Mouse (Mus musculus): ENCODE data around the gene Nmur2.

Gene Nmur2

DNA sequence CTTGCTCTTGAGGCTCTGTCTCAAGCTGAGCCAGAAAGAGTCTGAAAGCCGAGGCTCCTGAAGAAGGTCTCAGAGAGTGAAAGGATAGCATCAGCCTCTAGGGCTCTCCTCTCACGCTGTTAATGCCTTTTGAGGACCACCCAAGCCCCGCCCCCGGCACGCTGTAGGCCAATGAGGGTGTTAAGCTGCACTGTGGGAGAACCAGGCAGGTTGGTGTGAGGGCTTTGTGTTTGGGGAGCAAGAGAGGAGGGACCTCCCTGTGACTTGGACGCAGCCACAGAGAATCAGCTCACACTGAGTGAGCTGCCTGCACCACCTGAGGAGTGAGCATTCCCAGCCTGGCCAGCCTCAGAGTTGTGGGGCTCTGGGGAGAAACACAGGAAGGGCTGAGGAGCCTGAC, at the start of gene Nmur2:
Nmur2 (minus strand) TSS at position 94 of the 400 bp plus-strand sequence.
- CTCF ChIA-PET, result no interaction called here

GRCm38 (mm10) chr11:56089127-56089689, 48.4 kb upstream of the Nmur2 start:
- CTCF ChIA-PET, result no interaction called here

DNA sequence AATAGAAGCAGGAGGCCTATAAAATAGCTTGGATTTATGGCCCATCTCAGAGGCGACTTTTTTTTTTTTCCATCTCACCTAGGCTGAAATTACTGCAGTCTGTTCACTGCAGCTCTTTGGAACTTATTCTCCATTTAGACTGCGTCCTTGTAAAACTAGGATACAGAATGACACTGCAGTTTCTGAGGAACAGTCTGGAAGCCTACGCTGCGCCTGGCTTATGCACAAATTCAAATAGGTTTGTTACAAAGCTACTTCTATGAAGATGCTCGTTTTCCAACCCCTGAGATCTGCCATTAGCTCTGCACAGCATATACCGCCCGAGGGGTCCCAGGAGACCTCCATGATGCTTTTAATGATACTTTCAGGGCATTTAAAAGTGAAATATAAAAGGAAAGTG, 31.3 kb upstream of the Nmur2 start:
- CTCF ChIA-PET, result no interaction called here

DNA sequence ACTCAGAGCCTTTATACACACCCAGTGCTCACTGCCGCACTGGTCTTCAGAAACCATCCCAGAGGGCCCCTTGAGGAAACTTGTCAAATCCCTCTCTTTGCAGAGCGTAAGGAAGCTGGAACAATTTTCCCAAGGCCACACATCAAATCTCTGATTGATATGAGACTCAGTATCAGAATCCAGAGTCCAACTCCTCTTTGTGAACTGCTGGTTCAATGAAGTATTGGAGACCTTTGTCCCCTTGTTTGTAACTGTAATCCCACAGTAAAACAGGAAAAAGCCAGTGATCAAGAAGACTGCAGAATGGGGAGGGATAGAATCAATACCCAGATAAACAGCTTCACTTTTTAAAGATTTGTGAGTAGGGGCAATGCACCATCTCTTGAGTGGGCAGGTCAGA, 28.8 kb upstream of the Nmur2 start:
- CTCF ChIA-PET, result no interaction called here

DNA sequence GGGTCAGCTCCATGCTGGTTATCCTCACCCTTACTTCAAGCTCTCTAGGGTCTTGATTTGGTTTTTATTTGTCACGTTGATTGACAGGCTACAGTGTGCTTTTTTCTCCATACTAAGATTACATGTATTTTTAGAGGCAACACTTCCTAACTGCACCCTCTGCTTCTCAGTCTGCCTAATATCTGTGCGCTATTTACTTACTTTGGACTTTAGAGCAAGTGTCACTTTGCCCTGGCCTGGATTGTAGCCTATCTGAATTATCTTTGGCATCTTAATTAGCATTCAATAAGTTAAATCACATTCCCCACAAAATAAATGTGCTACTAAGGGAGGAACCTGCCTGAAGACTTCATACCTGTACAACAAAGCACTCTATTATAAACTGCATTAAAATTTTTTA, 24.3 kb upstream of the Nmur2 start:
- CTCF ChIA-PET, result no interaction called here

- CTCF ChIA-PET, result no interaction called here
Observed at GRCm38 (mm10) chr11:56064575-56064974, 23.8 kb upstream of the Nmur2 start.

GRCm38 (mm10) chr11:56059236-56059635, 18.4 kb upstream of the Nmur2 start:
- CTCF ChIA-PET, result no interaction called here

DNA sequence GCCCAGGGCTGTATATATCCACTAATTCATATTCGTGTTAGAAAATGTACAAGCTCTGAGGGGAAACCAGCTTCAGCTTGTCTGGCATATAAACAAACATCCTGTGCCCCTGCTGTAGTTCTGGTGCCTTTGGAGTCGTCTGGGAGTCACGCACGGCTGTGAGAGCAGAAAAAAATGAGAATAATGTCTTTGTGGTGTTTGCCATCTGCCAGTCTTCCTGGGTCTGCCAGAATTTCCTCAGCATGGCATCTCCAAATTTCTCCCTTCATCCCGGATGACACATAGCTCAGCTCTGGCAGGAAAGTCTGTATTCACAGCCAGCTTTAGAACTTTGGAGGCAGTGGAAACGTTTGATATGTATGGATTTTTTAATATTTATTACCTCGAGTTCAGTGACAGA, 13.6 kb upstream of the Nmur2 start:
- CTCF ChIA-PET, result no interaction called here

- CTCF ChIA-PET, result no interaction called here
Observed at GRCm38 (mm10) chr11:56026854-56027253, 14.0 kb downstream of the Nmur2 start.

DNA sequence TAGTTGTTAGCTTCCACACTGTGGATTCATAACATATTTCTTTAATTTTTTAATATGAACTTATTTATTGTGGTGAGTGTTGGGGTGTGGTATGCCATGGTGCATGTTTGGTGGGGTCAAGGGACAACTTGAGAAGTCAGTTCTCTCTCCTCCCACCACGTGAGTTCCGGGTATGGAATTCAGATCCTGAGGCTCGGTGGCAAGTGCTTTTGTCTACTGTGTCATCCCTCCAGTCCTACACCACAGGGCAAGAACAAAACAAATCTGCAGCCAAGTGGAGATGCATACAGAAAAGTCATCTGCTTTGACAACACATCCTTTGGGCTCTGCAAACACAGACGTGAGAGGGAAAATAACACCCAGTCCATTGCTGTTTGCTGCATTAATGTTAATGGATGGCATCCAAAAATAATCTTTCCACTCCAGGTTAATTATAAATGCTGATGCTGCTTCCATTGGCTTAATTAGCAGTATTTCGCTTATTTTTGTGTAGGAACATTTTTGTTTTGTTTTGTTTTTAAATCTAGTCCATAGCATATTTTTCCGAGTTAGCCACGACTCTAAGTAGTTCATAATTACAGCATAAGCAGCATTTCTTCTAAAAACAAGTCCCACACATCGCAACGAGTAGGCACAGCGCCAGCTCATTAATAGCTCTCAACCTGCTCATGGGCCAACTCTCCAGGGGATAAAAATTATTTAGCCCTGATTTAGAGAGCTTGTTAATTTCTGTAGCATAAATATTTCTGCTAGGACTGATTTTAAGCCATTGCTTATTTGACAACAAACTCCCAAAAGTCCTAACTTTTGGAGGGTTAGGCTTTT, 14.9 kb downstream of the Nmur2 start:
- CTCF ChIA-PET, result no interaction called here

- CTCF ChIA-PET, result no interaction called here
Observed at GRCm38 (mm10) chr11:56013510-56014057, 27.2 kb downstream of the Nmur2 start.

GRCm38 (mm10) chr11:56012396-56012795, 28.4 kb downstream of the Nmur2 start:
- CTCF ChIA-PET, result no interaction called here

DNA sequence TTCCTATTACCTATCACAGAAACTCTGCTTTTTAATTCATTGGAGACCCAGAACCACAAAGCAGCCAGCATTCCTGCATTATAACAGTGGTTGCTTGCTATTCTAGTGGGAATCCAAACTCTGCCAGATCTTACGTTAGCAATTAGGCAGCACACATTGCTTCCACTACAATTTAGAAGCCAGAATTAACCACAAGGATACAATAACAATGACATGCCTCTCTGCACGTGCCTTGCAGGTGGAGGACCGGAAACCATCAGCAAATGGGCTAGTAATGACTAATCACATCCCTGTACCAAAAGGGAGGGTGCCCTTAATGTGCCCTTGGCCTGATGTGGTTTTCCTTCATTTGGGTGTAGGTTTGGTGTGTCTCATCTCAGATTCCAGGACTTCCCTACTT, 32.5 kb downstream of the Nmur2 start:
- CTCF ChIA-PET, result no interaction called here

GRCm38 (mm10) chr11:55992799-55993198, 48.0 kb downstream of the Nmur2 start:
- CTCF ChIA-PET, result no interaction called here

GRCm38 (mm10) chr11:55992148-55992547, 48.7 kb downstream of the Nmur2 start:
- CTCF ChIA-PET, result no interaction called here

DNA sequence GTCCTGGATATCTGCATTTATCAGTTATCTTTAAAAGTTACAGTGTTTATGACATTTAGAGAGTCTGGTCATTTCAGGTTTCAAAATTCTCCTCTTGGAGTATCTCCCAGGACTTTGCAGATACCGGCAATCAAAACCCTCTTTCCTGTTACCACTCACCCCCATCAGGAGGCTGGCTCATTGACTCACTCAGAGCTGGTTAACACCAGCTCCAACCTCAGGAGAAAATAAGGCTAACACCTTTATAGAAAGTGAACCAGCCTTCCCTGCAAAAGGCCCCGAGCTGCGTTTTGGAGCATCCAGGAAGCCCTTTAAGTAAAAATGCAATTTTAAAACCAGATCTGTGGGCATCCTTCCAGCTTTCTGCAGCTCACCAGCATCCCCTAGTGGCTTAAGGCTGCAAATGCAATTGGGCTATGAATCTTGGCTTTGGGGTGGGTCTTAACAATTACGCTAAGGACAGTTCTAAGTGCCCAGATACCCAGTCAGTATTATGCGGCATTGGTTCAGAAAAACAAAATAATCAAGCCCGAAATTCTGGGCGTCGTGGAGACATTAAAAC, 49.2 kb downstream of the Nmur2 start:
- CTCF ChIA-PET, result no interaction called here

DNA sequence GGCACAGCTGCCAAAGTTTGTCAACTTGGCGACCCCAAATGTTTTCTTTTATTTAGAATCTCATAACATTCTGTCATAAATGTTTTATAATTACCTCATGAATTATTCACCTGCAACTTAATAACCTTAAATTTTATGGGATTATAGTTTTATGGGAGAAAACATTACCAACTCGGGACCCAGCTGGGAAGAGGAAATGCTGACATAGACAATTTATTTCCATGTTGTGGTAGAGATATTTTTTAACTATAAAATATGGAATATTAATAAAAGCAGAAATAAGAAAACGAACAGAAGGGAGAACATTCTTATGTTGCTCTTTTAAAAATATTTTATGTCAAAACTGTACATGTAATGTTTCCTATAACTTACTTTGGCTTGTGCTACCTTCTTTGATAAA, 56.2 kb downstream of the Nmur2 start:
- CTCF ChIA-PET, result no interaction called here

GRCm38 (mm10) chr11:55981656-55982055, 59.2 kb downstream of the Nmur2 start:
- CTCF ChIA-PET, result no interaction called here

- CTCF ChIA-PET, result no interaction called here
Observed at GRCm38 (mm10) chr11:55978146-55978545, 62.7 kb downstream of the Nmur2 start.

All from spleen, embryonic (tissue).